Mouse (Mus musculus): Measurements from ENCODE around the gene Nck1.

Nck1 gene

DNA sequence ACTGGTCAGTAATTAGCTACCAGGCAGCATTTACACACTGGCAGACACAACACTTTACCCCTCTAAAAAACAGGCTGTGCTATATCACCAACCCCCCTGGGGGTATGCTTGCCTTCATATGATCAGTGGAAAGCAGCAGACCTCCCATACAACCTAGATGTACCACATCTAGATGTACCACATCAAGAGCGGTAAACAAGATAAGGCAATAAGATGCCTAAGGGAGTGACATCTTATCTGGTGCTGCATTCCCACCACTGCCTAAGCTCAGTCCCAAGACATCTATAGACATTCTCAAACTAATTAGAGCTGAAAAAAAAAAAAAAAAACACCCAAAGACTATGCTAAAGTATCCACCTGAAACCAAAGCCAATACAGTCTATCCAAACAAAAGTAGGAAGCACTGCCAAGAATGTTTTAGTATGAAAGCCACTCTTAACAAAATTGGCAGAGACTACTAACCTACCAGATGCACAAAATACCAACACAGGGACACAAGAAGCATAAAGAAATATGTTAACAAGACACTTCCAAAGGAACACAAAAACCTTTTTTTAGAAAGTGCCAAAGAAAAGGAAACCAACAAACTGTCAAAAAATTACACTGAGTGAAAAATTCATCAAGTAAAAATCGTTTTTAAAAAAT lies 10.2 kb downstream of the Nck1 start:
- no peak for DNase-seq (ENCODE audit: low spot score in 2 of 2)

DNA sequence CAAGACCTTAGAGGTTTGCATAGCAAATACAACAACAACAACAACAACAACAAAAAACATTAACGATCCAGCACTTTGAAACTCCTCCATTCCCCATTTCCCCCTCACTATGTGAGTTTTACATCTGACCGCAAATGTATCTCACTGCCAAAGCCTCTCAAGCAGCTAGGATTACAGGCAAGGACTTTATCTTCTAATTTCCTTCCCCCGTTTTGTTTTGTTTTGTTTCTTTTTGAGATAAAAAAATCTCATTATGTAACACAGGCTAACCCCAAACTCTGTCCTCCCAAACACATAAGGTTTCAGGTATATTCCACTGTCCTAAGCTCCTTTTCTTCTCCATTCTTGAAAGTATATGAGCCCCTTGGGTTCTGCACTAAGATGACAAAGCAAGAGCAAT lies 11.2 kb downstream of the Nck1 start:
- no peak for DNase-seq (ENCODE audit: low spot score in 2 of 2)

DNA sequence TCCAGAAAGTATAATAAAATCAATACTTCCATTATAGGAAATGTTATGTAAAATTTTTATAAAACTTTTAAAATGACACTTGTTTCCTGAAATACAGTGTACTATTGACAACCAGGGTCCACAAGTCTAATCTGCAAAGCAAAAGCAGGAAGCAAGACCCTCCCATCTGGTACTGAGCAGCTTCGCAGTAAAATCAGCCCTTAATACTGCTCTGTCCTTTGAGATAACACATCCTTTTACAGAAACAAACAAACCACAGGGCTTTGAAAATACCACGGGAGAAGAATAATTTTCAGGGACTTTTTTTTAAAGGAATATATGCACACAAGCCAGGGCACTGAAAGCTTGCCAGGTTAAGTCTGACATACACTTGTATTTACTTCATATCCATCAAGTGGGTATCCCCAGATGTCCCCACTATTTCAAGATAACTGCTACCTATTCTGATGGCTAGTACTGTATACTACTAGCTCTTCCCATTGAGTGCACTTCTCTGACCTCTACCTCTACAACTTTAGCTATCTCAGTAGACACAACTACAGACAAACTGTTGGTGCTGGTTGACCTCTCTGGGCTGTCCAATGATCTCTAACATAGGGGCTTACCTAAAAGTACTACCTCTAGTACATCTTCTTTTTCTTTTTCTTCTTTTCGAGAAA lies 13.0 kb downstream of the Nck1 start:
- no peak for DNase-seq (ENCODE audit: low spot score in 2 of 2)

DNA sequence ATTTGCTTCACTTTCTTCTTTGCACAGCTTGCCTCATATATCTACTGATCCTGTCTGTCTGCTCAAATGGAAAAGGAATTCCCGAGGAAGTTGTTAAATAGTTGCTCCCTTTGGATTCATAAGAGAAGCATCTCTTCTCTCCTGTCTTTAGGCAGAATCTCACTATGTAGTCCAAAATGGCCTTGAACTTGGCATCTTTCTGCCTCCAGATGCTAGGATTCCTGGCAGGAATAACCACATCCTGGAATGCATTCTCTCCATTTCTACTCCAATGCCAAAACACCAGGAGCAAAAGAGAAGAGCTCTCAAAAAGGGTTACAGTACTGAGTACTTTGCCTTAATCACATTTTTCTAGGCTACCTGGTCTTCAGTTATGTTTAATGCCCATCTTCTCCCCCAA lies 14.6 kb downstream of the Nck1 start:
- DNase-seq (ENCODE audit: low spot score in 2 of 2), result no peak

DNA sequence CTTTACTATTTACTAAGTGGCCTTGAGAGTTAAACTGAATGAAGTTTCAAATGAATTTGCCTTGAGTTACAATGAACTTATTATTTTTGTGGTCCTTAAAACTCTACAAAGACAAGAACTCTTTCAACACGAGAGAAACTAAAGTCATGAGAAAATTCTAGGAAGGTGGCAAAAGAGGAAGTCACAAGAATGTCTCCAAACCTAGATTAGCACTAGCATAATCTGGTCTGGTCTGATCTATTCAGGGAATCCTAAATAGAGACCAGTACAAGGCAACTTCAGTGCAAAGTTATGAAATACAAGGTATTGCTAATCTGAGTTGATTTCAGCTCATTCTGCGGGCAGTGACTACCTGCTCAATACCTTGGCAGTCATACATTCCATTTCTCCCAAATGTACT lies 20.7 kb downstream of the Nck1 start:
- DNase-seq (ENCODE audit: low spot score in 2 of 2), result no peak

DNA sequence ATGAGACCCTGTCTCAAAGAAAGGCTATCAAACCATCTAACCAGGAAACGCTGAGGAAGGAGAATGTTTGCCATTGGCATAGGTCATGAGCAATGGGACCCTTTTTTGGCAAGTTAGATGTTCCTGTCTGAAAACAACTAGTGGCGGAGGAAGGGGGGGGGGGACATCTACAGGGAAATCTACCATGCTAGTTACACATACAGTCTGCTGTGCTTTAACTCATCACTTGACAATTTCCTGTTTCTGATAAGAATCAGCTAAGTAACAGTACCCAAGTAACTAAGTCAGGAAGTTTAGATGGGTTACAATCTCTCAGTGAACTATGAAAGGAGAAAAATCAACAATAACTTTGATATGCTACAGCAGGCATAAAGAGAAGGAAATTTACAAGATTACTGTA lies 23.9 kb downstream of the Nck1 start:
- DNase-seq (ENCODE audit: low spot score in 2 of 2), result no peak

DNA sequence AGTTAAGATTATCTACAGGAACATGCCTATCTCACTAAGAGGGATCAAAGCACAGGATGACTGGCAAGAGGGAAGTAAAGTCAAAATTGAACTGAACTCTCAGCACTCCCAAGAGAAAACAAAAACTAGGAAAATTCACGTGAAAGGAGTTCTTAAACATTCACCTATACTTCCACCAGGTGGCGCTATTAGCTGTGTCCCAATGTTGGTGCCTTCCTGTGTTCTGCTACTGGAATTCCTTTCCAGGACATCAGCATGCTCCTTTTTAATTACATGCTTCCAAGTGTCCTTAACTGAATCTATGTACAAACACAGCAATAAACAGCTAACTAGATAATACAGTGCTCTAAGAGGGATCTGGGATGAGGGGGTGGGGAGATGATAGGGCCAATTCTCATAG lies 25.3 kb downstream of the Nck1 start:
- peak in 1 of 2 experiments; percentile 28 for DNase-seq (ENCODE audit: low spot score in 2 of 2)

DNA sequence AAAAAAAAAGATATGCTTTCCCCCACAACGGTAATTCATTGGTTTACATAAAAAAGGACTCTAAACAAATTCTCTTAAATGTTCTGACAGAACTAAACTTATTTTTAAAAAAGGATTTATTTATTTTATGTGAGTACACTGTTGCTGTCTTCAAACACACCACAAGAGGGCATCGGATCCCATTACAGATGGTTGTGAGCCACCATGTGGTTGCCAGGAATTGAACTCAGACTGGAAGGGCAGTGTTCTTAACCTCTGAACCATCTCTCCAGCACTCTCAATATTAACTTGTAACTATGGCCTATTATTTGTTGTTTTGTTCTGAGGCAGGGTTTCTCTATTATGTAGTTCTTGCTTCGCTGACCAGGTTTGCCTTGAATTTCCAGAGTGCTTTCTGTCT lies 25.9 kb downstream of the Nck1 start:
- no peak for DNase-seq (ENCODE audit: low spot score in 2 of 2)

DNA sequence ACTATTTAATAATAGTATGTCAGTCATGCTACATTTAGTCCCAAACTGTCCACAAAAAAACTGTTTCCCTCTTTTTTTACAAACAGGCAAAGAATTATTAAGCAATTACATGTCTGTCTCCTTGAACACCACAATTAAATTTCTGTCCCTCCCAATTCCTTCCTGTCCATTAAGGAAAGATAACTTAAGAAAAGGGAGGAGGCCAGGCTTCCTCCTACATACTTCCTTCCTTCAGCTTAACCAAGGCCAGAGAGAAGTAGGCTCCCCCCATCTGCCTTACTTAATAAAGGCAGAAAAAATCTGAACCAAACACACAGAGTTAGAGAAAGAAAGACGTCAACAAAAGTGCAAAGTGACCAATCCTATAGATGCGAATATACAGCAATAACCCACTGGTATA lies 38.4 kb downstream of the Nck1 start:
- DNase-seq (ENCODE audit: low spot score in 2 of 2), result no peak

DNA sequence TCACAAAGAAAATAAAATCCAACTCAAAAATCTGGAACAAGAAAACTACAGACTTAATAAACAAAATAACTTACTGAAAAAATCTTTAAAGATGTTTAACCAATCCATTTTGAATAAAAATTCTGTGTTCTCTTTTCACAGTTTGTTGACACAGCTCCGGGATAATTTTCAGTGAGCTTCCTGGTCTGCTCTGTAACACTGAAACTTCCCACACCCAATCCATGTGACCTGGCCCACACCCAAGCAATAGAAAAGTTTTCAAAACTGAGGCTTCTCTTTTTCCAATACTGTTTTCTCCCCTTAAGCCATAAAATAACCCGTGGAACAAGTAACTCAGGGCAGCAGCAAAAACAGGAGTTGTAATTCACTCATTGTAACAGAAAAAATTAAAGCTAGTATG lies 39.3 kb downstream of the Nck1 start:
- no peak for DNase-seq (ENCODE audit: low spot score in 2 of 2)

DNA sequence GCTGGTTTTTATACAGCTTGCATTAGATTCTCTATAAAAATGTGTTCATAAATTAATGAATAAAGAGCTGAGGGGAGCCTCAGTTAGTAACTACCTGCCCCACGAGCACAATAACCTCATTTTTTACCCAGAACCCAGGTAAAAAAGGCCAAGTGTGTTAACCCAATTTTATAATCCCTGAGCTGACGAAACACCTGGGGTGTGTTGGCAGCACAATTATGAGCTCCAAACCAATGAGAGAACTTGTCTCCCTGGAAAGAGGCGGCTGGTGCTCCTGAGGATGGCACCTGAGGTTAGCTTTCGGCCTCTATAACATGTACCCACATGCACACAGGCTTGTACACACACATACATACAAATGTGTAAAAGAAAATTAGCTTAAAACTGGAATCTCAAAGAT lies 40.4 kb downstream of the Nck1 start:
- DNase-seq (ENCODE audit: low spot score in 2 of 2), result no peak

DNA sequence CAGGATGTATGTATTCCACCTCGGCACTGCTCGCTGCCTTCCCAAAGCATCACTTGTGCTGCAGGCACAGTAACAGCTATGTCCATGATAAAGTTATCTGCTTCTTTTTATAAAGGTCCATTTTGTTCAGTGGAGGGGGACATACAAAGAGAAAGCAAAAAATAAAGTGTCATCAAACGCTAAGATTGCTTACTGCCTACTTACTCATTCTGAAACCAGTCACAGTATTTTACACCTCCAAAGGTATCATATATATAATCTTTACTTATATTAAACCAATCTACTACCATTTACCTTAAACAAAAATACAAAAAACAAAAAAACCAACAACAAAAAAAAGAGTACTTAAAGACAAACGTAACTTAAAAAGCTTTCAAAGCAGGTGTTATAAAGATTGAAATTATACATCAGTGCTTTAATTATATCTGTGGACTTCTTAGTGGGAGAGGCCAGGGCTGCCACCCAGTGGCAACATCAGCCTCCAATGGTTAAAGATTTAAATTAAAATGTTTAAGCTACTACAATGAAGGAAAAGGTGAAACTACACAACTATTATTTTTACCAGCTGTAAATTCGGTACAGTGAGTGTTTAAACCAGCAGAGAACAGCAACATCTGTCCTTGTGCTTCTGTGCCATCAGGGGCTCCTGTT lies 52.2 kb downstream of the Nck1 start:
- DNase-seq (ENCODE audit: low spot score in 2 of 2), result no peak

DNA sequence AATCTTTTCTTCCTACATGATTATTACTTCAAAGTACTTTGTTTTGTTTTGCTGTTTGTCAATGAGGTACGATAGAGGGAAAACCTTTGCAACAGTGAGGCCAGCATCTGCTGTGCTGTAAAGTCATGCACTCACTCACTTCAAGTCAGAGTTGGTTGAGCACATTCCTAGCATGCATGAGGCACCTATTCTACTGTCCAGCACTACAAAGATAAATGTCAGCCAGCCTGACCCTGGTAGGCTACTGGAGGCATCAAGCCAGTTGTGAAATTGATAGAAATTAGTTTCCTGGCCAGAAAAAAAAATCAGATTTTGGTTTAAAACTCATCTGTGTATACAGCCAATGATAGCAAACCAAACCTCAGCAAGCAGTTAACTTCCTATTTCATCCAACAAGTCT lies 54.5 kb downstream of the Nck1 start:
- no peak for DNase-seq (ENCODE audit: low spot score in 2 of 2)

DNA sequence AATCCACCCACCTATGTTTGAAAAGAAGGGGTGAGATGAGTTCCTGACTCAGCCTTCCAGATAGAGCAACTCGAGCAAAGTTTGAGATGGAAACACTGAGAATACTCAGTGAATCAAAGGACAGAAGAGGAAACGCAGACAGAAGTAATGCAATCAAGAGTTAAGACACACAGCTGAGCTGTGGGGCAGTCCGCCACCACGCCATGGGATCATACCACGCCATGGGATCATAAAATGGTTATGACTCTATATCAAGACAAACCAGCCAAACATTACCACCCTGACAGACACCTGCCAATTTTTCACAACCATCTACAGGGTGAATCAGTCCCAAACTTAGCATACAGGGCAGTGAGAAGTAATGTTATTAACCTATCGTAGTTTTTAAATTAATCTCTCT lies 57.0 kb downstream of the Nck1 start:
- DNase-seq (ENCODE audit: low spot score in 2 of 2), result no peak

DNA sequence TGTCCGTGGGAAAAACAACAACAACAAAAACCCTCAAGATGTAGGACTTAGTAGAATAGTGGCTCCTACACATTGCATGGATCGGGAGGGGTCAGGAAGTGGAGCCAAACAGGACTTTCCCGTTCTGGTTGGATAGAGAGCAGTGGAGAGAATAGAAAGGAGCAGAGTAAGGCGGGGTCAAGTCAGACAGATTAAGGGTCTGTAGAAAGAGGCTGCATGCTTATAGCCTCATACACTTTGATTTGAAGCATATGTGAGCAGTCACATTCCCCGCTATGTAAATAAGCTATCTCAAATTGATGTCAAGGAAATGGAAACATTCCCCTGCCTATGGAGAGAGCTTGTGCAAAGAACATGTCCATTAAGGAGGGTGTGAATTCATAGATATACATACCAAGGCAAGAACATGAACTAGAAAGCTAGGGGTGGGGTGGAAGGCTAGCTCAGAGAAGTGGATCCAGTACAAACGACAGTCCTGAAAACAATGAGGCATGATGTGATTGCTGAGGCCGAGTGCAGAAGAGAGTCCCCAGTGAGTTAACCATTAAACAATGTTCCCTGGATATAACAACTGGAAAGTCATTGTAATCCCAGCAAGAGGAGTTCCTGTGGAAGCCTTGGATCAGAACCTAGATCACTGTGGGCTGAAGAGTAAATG lies 57.7 kb downstream of the Nck1 start:
- DNase-seq (ENCODE audit: low spot score in 2 of 2), result no peak

DNA sequence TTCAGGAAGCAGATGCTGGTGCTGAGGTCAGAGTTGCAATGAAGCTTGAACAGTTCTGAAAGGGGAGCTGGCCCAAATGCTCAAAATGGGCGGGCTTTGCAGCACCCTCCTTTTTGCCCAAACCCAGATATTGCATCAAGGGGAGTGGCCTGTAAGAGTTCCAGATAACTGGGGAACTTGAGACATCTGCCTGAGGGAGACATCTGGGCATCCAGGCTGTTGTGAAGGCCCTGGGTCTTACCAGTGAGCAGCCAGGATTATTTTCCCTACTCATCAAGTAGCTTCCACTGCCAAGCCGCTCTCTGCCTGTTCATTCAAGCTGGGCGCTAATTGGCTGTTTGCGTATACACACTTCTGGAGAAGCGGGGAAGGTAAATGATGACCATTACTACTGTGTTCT lies 59.5 kb downstream of the Nck1 start, which contains the start of gene Il20rb:
Gene Il20rb, minus strand, starts transcription at position 358 of the 400 bp plus-strand sequence.
- DNase-seq (ENCODE audit: low spot score in 2 of 2), result no peak

DNA sequence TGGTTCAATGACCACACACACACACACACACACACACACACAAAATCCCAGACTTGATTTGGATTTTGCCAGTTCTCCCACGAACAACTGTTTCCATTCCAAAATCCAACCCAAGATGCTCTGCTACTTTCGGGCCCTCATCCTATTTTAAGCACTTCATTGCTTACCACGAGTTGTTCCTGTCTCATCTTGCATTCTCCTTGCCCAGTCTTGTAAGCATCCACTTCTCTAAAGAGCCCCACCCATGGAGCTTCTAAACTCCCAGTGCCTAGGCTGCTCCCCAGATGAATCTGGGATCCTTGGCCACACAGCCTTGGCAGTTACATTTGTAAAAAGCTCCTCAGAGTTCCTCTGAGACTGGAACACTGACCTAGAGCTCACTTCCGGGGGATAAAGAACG lies 62.6 kb downstream of the Nck1 start:
- DNase-seq (ENCODE audit: low spot score in 2 of 2), result no peak

DNA sequence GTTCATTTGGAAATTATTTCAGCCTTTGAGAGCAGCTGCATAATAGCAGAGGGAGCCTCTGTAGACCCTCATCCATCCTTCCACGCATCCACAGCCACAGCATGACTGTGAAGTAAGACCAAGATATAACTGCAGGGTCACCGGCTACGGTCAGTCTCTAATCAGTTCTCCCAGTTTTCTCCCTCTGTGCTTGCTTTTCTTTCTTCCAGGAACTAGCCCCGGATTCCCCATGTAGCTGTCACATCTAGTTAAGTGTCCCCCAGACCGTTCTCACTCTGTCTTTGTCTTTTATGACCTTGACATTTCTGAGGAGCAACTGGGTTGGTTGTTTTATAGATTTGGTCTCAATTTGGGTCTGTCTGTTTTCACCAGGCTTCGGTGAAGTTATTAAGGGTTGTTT lies 64.3 kb downstream of the Nck1 start:
- no peak for DNase-seq (ENCODE audit: low spot score in 2 of 2)

DNA sequence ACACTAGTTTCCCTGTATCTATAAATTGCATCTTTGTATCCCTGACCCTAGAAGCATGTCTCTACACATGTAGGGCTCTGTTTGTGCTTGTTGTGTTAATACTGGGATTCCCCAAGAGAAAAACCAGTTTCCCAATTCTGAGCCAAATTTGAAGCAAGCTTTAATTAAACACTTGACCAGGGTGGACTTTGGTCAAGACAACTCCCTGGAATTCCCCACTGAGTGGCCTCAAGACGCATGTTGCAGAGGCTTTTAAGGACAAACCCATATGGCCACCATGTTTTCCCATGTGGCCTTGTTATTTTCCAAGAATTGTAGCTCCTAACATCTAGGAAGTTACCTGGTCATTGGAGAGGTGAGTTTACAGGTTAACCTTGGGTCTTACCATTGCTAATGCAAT lies 71.9 kb downstream of the Nck1 start:
- DNase-seq (ENCODE audit: low spot score in 2 of 2), result no peak

DNA sequence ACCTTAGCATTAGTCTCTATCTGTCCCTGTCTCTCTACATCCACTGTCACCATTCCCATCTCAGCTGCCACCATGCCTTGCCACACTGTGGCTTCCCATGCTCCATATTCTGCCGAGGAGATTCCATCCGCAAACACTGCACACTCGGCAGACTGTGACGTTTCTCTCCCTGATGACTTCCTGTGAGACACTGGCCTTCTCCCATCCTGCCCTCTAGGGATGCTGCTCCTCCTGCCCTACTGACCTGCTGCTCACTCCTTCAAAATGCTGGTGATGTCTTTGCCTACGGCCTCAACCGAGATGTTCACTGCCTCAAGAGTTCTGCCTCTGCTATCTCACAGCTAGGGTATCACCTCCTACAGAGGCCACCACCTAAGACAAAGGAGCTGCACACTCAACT lies 72.6 kb downstream of the Nck1 start:
- DNase-seq (ENCODE audit: low spot score in 2 of 2), result no peak

DNA sequence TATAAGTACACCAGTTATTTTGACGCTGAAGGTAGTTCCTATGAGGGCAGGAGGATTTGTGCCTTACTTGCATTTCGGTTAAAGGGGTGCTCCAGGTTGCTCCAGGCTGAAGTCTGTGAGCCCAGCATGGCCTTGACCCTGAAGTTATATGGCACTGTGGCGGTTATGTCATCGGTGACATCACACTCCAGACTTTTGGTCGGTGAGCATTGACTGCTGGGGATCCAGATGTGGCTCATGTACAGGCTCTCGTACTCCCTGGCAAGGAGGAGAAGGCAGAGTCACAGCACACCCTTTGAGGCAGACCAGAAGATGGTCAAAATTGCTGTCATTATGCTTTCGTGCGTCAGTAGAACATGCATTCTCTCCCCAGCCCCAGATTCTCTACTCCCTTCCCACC lies 73.0 kb downstream of the Nck1 start:
- no peak for DNase-seq (ENCODE audit: low spot score in 2 of 2)

DNA sequence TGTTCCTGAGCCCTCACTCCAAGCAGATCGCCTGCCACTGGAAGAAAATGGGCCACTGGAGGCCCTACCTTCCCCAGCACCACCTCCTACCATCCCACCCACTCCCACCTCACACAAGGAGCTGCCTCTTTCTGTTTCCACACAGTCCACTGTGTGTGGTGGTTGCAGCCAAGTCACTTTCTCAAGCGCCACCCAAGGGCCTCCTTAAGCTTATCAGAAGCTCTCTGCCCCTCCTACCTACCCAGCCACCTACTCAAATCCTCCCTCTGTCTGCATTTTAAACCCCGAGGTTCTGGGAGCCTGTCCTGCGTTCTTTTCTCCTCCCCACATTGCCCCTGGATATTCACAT lies 74.4 kb downstream of the Nck1 start:
- DNase-seq (ENCODE audit: low spot score in 2 of 2), result no peak

Data from frontal cortex, postnatal 25 days (tissue).